Mouse (Mus musculus) C2C12 (cell line): ENCODE measurements at regions not wholly inside any gene's neighbourhood (a gene's known extent, or its start where the extent isn't known, plus 50 kb on each side); places are given as distances from the start of the nearest gene placed in this dataset.

Experiments
- CEBPB ChIP-seq: IDR thresholded peaks from one replicate; pipeline ENCODE4 v1.6.1; 2011; ENCODE audit warnings: low read depth, mild to moderate bottlenecking, control low read depth, moderate library complexity
- CTCF ChIP-seq: IDR thresholded peaks from one replicate; pipeline ENCODE4 v1.5.1; 2011; ENCODE audit not compliant: control insufficient read depth, insufficient read depth, insufficient read length
- FOSL1 ChIP-seq: IDR thresholded peaks from one replicate; pipeline ENCODE4 v1.8.0; 2011; ENCODE audit warnings: mild to moderate bottlenecking, low read length; ENCODE audit not compliant: poor library complexity, insufficient read depth, severe bottlenecking
- MAX ChIP-seq: IDR thresholded peaks from one replicate; pipeline ENCODE4 v1.6.1; 2011; ENCODE audit warnings: mild to moderate bottlenecking, control low read depth
- MYOD1 ChIP-seq: IDR thresholded peaks from one replicate; pipeline ENCODE4 v1.6.1; 2011; ENCODE audit warnings: low read depth; ENCODE audit not compliant: control insufficient read depth, insufficient read length
- MYOG ChIP-seq: IDR thresholded peaks from one replicate; pipeline ENCODE4 v1.6.1; 2011; ENCODE audit not compliant: control insufficient read depth, insufficient read length; ENCODE audit errors: extremely low read depth
- USF1 ChIP-seq: IDR thresholded peaks from one replicate; pipeline ENCODE4 v1.6.1; 2011; ENCODE audit warnings: low read depth, mild to moderate bottlenecking, control low read depth, moderate library complexity

- TF ChIP-seq CTCF (no peak), CEBPB (no peak), USF1 (no peak), MAX (no peak), MYOG (no peak), FOSL1 (no peak), MYOD1 (no peak)
Observed at GRCm38 (mm10) chr1:166900441-166901161, 100.6 kb upstream of the Fam78b start.
